Mouse (Mus musculus): ENCODE measurements around the gene Wdr12. TPM values are rescaled to one million over a fixed set of nuclear protein-coding genes. Genes with fewer than 3 reads are reported as not detected.

Gene Wdr12
- 0.87 and 2.1 TPM in 2 replicates for polyA plus RNA-seq (2012; ENCODE audit: low replicate concordance)

DNA sequence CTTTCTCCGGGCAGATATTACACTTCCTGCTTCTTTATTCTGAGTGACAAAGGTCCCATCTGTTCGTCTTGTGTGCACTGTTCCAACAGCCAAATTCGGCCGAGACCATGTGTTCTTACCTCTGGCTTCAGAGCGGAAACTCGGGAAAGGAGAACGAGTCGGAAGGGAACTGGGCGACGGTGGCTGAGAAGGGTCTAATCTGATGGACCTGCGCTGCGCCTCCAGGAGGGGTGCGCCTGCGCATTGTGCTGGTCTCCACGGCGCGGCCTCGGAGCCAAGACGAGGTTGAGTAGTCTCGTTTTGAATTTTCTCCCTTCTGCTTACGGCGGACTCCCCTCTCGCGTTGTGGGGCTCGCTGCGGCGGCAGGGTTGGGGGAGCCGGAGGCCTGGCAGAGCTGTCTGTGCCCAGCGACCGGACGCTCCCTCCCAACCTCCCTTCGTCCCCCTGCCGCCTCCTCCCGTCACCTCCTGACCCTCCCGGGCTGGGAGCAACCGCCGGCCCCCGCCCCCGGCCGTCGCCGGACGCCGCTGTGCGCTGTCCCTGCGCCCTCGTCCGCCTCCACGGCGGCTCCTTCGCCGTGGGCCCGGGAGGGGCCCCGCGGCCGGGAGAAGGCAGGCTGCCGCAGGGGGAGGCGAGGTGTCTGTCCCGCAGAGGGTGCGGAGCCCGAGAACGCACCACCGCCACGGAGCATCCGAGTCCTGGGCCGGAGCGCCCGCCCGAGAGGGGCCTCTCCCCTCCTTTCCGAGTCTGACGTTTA is at the start of gene Wdr12, which contains the start of gene Carf:
Gene Wdr12 (minus strand): TSS at position 622 of the 758 bp plus-strand sequence.
Gene Carf (plus strand): TSS at position 224 of the 758 bp plus-strand sequence.

GRCm38 (mm10) chr1:60042796-60043469 is 55.5 kb downstream of the Wdr12 start, which contains the start of gene Ica1l:
Ica1l (minus strand) TSS chr1:60043184.

Other genes with a start within 250 kb of the Wdr12 start
- 19.0 and 30.7 TPM in 2 replicates for gene Fam117b, start 185.6 kb downstream of the Wdr12 start, polyA plus RNA-seq (2012; ENCODE audit: low replicate concordance)
- 0.16 TPM in 1 of 2 replicates, not detected in the other for gene Ica1l, start 55.5 kb downstream of the Wdr12 start, polyA plus RNA-seq (2012; ENCODE audit: low replicate concordance)
- 0.23 and 0.38 TPM in 2 replicates for gene Carf, start 398 bp downstream of the Wdr12 start, polyA plus RNA-seq (2012; ENCODE audit: low replicate concordance)
- gene Nbeal1, start 82.0 kb upstream of the Wdr12 start, polyA plus RNA-seq (2012; ENCODE audit: low replicate concordance): 0.14 and 0.18 TPM in 2 replicates
- 8.4 and 10.8 TPM in 2 replicates for gene Cyp20a1, start 244.7 kb upstream of the Wdr12 start, polyA plus RNA-seq (2012; ENCODE audit: low replicate concordance)